Mouse (Mus musculus): ENCODE measurements around the gene Enpp1.
A peak's percentile ranks its signal among the peaks of the same experiment; 100 is the strongest.

The Enpp1 gene

GRCm38 (mm10) chr10:24595250-24596002 is 116.5 kb downstream of the Enpp1 start, which contains the start of gene Ccn2:
Gene Ccn2, plus strand, starts transcription at chr10:24595442.
- peak; percentile 99 for DNase-seq

GRCm38 (mm10) chr10:24593556-24593955 is 118.4 kb downstream of the Enpp1 start:
- peak; percentile 93 for DNase-seq

GRCm38 (mm10) chr10:24592969-24593368 is 119.0 kb downstream of the Enpp1 start:
- peak; percentile 88 for DNase-seq

GRCm38 (mm10) chr10:24592318-24592717 is 119.6 kb downstream of the Enpp1 start:
- DNase-seq, result peak; percentile 65

- peak; percentile 94 for DNase-seq
Measured at GRCm38 (mm10) chr10:24591741-24592140, 120.2 kb downstream of the Enpp1 start.

- DNase-seq, result peak; percentile 96
Measured at GRCm38 (mm10) chr10:24591136-24591535, 120.8 kb downstream of the Enpp1 start.

- no peak for DNase-seq
Measured at GRCm38 (mm10) chr10:24590546-24590945, 121.4 kb downstream of the Enpp1 start.

GRCm38 (mm10) chr10:24589238-24589637 is 122.7 kb downstream of the Enpp1 start:
- DNase-seq, result peak; percentile 52

- DNase-seq, result peak; percentile 84
Measured at GRCm38 (mm10) chr10:24588824-24589223, 123.1 kb downstream of the Enpp1 start.

All from heart, adult 11 months (tissue).